Mouse (Mus musculus): ENCODE results near the gene 4930519P11Rik. TPM values are rescaled to one million over a fixed set of nuclear protein-coding genes. Genes with fewer than 3 reads are reported as not detected.

Gene 4930519P11Rik
- polyA plus RNA-seq, 1 experiment from 2014 or later, result not detected

GRCm38 (mm10) chr2:154571976-154572375, 41.3 kb downstream of the 4930519P11Rik start:
- no peak for DNase-seq (ENCODE audit: low spot score)
- Histone ChIP-seq H3K27me3 (ENCODE audit: insufficient read depth, poor library complexity, severe bottlenecking) (no peaks in the 10 kb centered on the region), H3K4me1 (replicated peaks) (peaks cover 66% of the 10 kb centered on the region), H3K36me3 (peaks cover 7% of the 10 kb centered on the region; the same call in 1 of the 2 replicates), H3K27ac (0 out of 2 replicates have a peak overlapping the region, but pooled peaks have one; percentile 36), H3K4me3 (no peak overlapping the region), H3K9me3 (no peaks in the 10 kb centered on the region)
- 82% methylated on average over 8 of the region's 8 CpGs for WGBS

- Histone ChIP-seq H3K4me1 (replicated peaks) (peaks cover 66% of the 10 kb centered on the region), H3K27ac (peak overlapping the region; percentile 97), H3K4me3 (no peak overlapping the region), H3K36me3 (peaks cover 7% of the 10 kb centered on the region), H3K9me3 (no peaks in the 10 kb centered on the region), H3K27me3 (ENCODE audit: insufficient read depth, poor library complexity, severe bottlenecking) (no peaks in the 10 kb centered on the region)
- DNase-seq (ENCODE audit: low spot score), result no peak
- 74% methylated on average over 4 of the region's 4 CpGs for WGBS
Measured at GRCm38 (mm10) chr2:154571266-154571665, 42.0 kb downstream of the 4930519P11Rik start.

GRCm38 (mm10) chr2:154570666-154571065, 42.6 kb downstream of the 4930519P11Rik start:
- DNase-seq (ENCODE audit: low spot score), result no peak
- WGBS, result 77% methylated on average over 4 of the region's 4 CpGs
- Histone ChIP-seq H3K27me3 (ENCODE audit: insufficient read depth, poor library complexity, severe bottlenecking) (no peaks in the 10 kb centered on the region), H3K27ac (peak overlapping the region; percentile 97), H3K36me3 (peaks cover 13% of the 10 kb centered on the region), H3K4me1 (replicated peaks) (peaks cover 68% of the 10 kb centered on the region), H3K4me3 (peak overlapping the region; percentile 90), H3K9me3 (no peaks in the 10 kb centered on the region)

GRCm38 (mm10) chr2:154569836-154570286, 43.4 kb downstream of the 4930519P11Rik start, which contains the start of gene E2f1:
Gene E2f1 (minus strand): TSS chr2:154569892.
- Histone ChIP-seq H3K9me3 (no peaks in the 10 kb centered on the region), H3K4me3 (peak within 1 kb of the TSS; percentile 90), H3K27ac (peak within 1 kb of the TSS; percentile 97), H3K4me1 (replicated peaks) (peaks cover 76% of the 10 kb centered on the region), H3K27me3 (ENCODE audit: insufficient read depth, poor library complexity, severe bottlenecking) (no peaks in the 10 kb centered on the region), H3K36me3 (peaks cover 20% of the 10 kb centered on the region)
- DNase-seq (ENCODE audit: low spot score), result peak; percentile 99
- under 1% methylated on average over 44 of the region's 44 CpGs for WGBS

GRCm38 (mm10) chr2:154569071-154569748, 44.0 kb downstream of the 4930519P11Rik start:
- peaks cover 27% of the 10 kb centered on the region for H3K36me3 ChIP-seq
- peak; percentile 72 for DNase-seq (ENCODE audit: low spot score)
- peak overlapping the region; percentile 90 for H3K4me3 ChIP-seq
- no peaks in the 10 kb centered on the region for H3K9me3 ChIP-seq
- peak overlapping the region; percentile 97 for H3K27ac ChIP-seq
- under 1% methylated on average over 70 of the region's 70 CpGs for WGBS
- H3K27me3 ChIP-seq (ENCODE audit: insufficient read depth, poor library complexity, severe bottlenecking), result no peaks in the 10 kb centered on the region
- peaks cover 79% of the 10 kb centered on the region for H3K4me1 ChIP-seq (replicated peaks)

GRCm38 (mm10) chr2:154568329-154569070, 44.7 kb downstream of the 4930519P11Rik start:
- H3K27me3 ChIP-seq (ENCODE audit: insufficient read depth, poor library complexity, severe bottlenecking), result no peaks in the 10 kb centered on the region
- H3K9me3 ChIP-seq, result no peaks in the 10 kb centered on the region
- peaks cover 34% of the 10 kb centered on the region for H3K36me3 ChIP-seq
- H3K4me3 ChIP-seq, result peak overlapping the region; percentile 90
- peaks cover 76% of the 10 kb centered on the region for H3K4me1 ChIP-seq (replicated peaks)
- WGBS, result 22% methylated on average over 10 of the region's 10 CpGs
- DNase-seq (ENCODE audit: low spot score), result peak; percentile 62
- H3K27ac ChIP-seq, result peak overlapping the region; percentile 97

GRCm38 (mm10) chr2:154567766-154568165, 45.5 kb downstream of the 4930519P11Rik start:
- no peaks in the 10 kb centered on the region for H3K9me3 ChIP-seq
- H3K4me1 ChIP-seq (replicated peaks), result peaks cover 76% of the 10 kb centered on the region
- H3K27ac ChIP-seq, result peak overlapping the region; percentile 97
- no peaks in the 10 kb centered on the region for H3K27me3 ChIP-seq (ENCODE audit: insufficient read depth, poor library complexity, severe bottlenecking)
- H3K36me3 ChIP-seq, result peaks cover 41% of the 10 kb centered on the region
- DNase-seq (ENCODE audit: low spot score), result no peak
- peak overlapping the region; percentile 90 for H3K4me3 ChIP-seq
- 77% methylated on average over 2 of the region's 2 CpGs for WGBS

- H3K36me3 ChIP-seq, result peaks cover 52% of the 10 kb centered on the region
- peak overlapping the region; percentile 32 for H3K4me3 ChIP-seq
- H3K27me3 ChIP-seq (ENCODE audit: insufficient read depth, poor library complexity, severe bottlenecking), result no peaks in the 10 kb centered on the region
- peak overlapping the region; percentile 70 for H3K27ac ChIP-seq
- H3K9me3 ChIP-seq, result no peaks in the 10 kb centered on the region
- no peak for DNase-seq (ENCODE audit: low spot score)
- peaks cover 73% of the 10 kb centered on the region for H3K4me1 ChIP-seq (replicated peaks)
- WGBS, result 59% methylated on average over 8 of the region's 8 CpGs
Measured at GRCm38 (mm10) chr2:154566641-154567040, 46.6 kb downstream of the 4930519P11Rik start.

- Histone ChIP-seq H3K27me3 (ENCODE audit: insufficient read depth, poor library complexity, severe bottlenecking) (no peaks in the 10 kb centered on the region), H3K9me3 (no peaks in the 10 kb centered on the region), H3K4me1 (replicated peaks) (peaks cover 72% of the 10 kb centered on the region), H3K27ac (peak overlapping the region; percentile 70), H3K36me3 (peaks cover 63% of the 10 kb centered on the region), H3K4me3 (no peak overlapping the region)
- 74% methylated on average over 3 of the region's 3 CpGs for WGBS
- DNase-seq (ENCODE audit: low spot score), result no peak
Measured at GRCm38 (mm10) chr2:154565562-154565961, 47.7 kb downstream of the 4930519P11Rik start.

- Histone ChIP-seq H3K4me1 (replicated peaks) (peaks cover 72% of the 10 kb centered on the region), H3K27ac (no peak overlapping the region), H3K4me3 (no peak overlapping the region), H3K9me3 (no peaks in the 10 kb centered on the region), H3K36me3 (peaks cover 78% of the 10 kb centered on the region), H3K27me3 (ENCODE audit: insufficient read depth, poor library complexity, severe bottlenecking) (no peaks in the 10 kb centered on the region)
- DNase-seq (ENCODE audit: low spot score), result no peak
- WGBS, result 92% methylated on average over 22 of the region's 22 CpGs
Measured at GRCm38 (mm10) chr2:154563612-154564170, 49.5 kb downstream of the 4930519P11Rik start.

Measured in hindbrain, embryonic 10.5 days (tissue).